Mouse (Mus musculus) limb, embryonic 15.5 days (tissue): ENCODE data around the gene Vwa5b2. TPM values are rescaled to one million over a fixed set of nuclear protein-coding genes. Genes with fewer than 3 reads are reported as not detected.
A peak's percentile ranks its signal among the peaks of the same experiment; 100 is the strongest.

ENCODE experiments used
- ATAC-seq: fragments of 200-750 bp; cut with Nextera tagmentation; 2 replicates; pipeline ENCODE4 v1.8.0; 2017; ENCODE audit warnings: low read depth, moderate TSS enrichment; ENCODE audit not compliant: insufficient number of reproducible peaks, low FRiP score, low TSS enrichment
- H3K27ac ChIP-seq: fragments of 300-500 bp; sonication (generic); 2 replicates; pipeline ENCODE4 v1.5.1; 2015; ENCODE audit warnings: moderate library complexity, mild to moderate bottlenecking, inconsistent platforms
- H3K27me3 ChIP-seq: fragments of 300-500 bp; sonication (generic); 2 replicates; pipeline ENCODE4 v1.6.1; 2015; ENCODE audit warnings: inconsistent platforms
- H3K36me3 ChIP-seq: fragments of 300-500 bp; sonication (generic); 2 replicates; pipeline ENCODE4 v1.6.1; 2015; ENCODE audit warnings: inconsistent platforms
- H3K4me1 ChIP-seq: fragments of 300-500 bp; sonication (generic); 2 replicates; pipeline ENCODE4 v1.6.1; 2015; ENCODE audit warnings: inconsistent platforms
- H3K4me2 ChIP-seq: fragments of 300-500 bp; sonication (generic); 2 replicates; pipeline ENCODE4 v1.6.1; 2015; ENCODE audit warnings: mild to moderate bottlenecking, inconsistent platforms
- H3K4me3 ChIP-seq: fragments of 300-500 bp; sonication (generic); 2 replicates; pipeline ENCODE4 v1.5.1; 2015; ENCODE audit warnings: mild to moderate bottlenecking, inconsistent platforms
- H3K9ac ChIP-seq: fragments of 300-500 bp; sonication (generic); 2 replicates; pipeline ENCODE4 v1.6.1; 2015; ENCODE audit warnings: inconsistent platforms
- H3K9me3 ChIP-seq: fragments of 300-500 bp; sonication (generic); 2 replicates; pipeline ENCODE4 v1.6.1; 2016; ENCODE audit warnings: inconsistent platforms
- WGBS: fragments of 180-500 bp; shearing (Covaris S2); methylation state at CpG from one replicate; pipeline ENCODE4 v1.1.7; 2015; 5-methylcytosine and 5-hydroxymethylcytosine counted together
- polyA plus RNA-seq: library from polyadenylated mRNA; unstranded; fragments of >200 nt; fragmentation: Nextera tagmentation; extraction: Ambion mirVana; gene quantifications from 2 replicates; pipeline ENCODE4 v1.2.1, GENCODE M21; 2015

Gene Vwa5b2
- polyA plus RNA-seq = 0.55 and 0.60 TPM in 2 replicates

- no peaks in the 10 kb centered on the region for H3K9me3 ChIP-seq
- H3K9ac ChIP-seq = peak within 1 kb of the TSS; percentile 21
- peaks cover 23% of the 10 kb centered on the region for H3K4me1 ChIP-seq
- H3K4me2 ChIP-seq = peak within 1 kb of the TSS; percentile 94
- 2% methylated on average over 24 of the region's 24 CpGs for WGBS
- H3K27me3 ChIP-seq = peaks cover 61% of the 10 kb centered on the region
- ATAC-seq = peak; percentile 69
- H3K36me3 ChIP-seq = no peaks in the 10 kb centered on the region
- no peak within 1 kb of the TSS for H3K27ac ChIP-seq
- peak within 1 kb of the TSS; percentile 52 for H3K4me3 ChIP-seq
These were observed at the start of gene Vwa5b2 for GRCm38 (mm10) chr16:20589366-20589938. Gene Vwa5b2, plus strand, starts transcription at chr16:20589471.

DNA sequence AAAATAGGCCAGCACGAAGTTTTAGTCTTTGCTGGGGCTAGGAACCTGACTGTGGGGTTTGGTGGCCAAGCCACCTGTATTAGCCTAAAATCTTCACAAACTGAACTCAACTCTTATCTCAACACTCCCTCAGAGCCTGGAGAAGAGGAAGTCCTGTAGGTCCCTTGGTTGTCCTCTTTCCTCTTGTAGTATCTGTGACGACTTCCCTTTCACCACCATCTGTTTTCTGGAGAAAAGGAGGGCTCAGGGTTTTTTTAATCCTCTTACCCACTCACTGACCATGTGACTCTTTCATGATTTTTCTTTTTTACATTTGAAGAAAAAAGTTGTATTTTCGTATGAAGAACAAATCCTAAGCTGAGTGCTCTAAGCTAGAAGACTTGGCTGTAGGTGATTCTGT lies 49.6 kb upstream of the Vwa5b2 start:
- 79% methylated on average over 3 of the region's 3 CpGs for WGBS
- no peak overlapping the region for H3K4me3 ChIP-seq
- peaks cover 26% of the 10 kb centered on the region for H3K4me1 ChIP-seq
- ATAC-seq = no peak
- H3K27ac ChIP-seq = no peak overlapping the region
- H3K9ac ChIP-seq = no peak overlapping the region
- H3K9me3 ChIP-seq = no peaks in the 10 kb centered on the region
- no peaks in the 10 kb centered on the region for H3K27me3 ChIP-seq
- no peak overlapping the region for H3K4me2 ChIP-seq
- H3K36me3 ChIP-seq = peaks cover 63% of the 10 kb centered on the region

GRCm38 (mm10) chr16:20540438-20540837 lies 48.8 kb upstream of the Vwa5b2 start:
- H3K4me3 ChIP-seq = no peak overlapping the region
- H3K36me3 ChIP-seq = peaks cover 68% of the 10 kb centered on the region
- no peak for ATAC-seq
- no peak overlapping the region for H3K9ac ChIP-seq
- H3K27ac ChIP-seq = no peak overlapping the region
- peaks cover 26% of the 10 kb centered on the region for H3K4me1 ChIP-seq
- WGBS = 90% methylated on average over 4 of the region's 4 CpGs
- H3K9me3 ChIP-seq = no peaks in the 10 kb centered on the region
- no peak overlapping the region for H3K4me2 ChIP-seq
- no peaks in the 10 kb centered on the region for H3K27me3 ChIP-seq

DNA sequence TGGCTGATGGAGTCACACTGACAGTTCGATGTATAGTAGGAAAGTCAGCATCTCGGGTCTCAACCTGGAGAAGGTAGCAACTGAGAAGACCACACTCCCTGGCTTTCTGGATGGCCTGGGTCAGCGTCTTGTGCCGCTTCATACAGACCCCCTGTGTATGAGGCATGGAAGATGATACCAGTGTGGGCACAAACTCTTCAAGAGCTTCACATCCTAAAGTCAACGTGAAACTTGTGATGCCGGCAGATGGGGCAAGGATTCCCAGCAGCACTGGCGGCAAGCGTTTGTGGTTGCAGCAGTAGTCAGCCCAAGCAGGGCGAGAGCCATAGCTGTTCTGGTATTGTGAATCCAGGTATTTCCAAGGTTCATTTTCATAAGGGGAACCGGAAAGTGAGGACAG lies 43.6 kb upstream of the Vwa5b2 start:
- Histone ChIP-seq H3K9ac (no peak overlapping the region), H3K4me3 (no peak overlapping the region), H3K4me1 (peaks cover 19% of the 10 kb centered on the region), H3K27me3 (no peaks in the 10 kb centered on the region), H3K9me3 (no peaks in the 10 kb centered on the region), H3K4me2 (no peak overlapping the region), H3K36me3 (peaks cover 57% of the 10 kb centered on the region), H3K27ac (no peak overlapping the region)
- WGBS = 90% methylated on average over 10 of the region's 10 CpGs
- no peak for ATAC-seq

DNA sequence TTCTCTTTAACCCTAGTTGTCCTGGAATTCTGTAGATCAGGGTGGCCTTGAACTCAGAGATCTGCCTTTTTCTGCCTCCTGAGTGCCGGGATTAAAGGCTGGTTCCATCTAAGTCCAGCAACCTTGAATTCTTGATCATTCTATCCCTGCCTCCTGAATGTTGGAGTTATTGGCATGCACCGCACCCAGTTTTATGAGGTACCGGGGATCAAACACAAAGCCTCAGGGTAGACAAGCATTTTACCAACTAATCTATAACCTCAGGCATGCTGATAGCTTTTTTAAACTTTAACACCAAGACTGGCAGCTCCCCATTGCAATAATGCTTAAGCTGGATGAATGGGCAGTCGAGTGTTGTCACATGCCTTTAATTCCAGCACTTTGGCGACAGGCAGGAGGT lies 41.8 kb upstream of the Vwa5b2 start:
- Histone ChIP-seq H3K27me3 (no peaks in the 10 kb centered on the region), H3K36me3 (peaks cover 55% of the 10 kb centered on the region), H3K27ac (peak overlapping the region; percentile 85), H3K4me2 (peak overlapping the region; percentile 58), H3K9ac (peak overlapping the region; percentile 67; the same call in 1 of the 2 replicates), H3K4me1 (peaks cover 19% of the 10 kb centered on the region), H3K9me3 (no peaks in the 10 kb centered on the region), H3K4me3 (peak overlapping the region; percentile 86)
- 34% methylated on average over 5 of the region's 5 CpGs for WGBS
- no peak for ATAC-seq

DNA sequence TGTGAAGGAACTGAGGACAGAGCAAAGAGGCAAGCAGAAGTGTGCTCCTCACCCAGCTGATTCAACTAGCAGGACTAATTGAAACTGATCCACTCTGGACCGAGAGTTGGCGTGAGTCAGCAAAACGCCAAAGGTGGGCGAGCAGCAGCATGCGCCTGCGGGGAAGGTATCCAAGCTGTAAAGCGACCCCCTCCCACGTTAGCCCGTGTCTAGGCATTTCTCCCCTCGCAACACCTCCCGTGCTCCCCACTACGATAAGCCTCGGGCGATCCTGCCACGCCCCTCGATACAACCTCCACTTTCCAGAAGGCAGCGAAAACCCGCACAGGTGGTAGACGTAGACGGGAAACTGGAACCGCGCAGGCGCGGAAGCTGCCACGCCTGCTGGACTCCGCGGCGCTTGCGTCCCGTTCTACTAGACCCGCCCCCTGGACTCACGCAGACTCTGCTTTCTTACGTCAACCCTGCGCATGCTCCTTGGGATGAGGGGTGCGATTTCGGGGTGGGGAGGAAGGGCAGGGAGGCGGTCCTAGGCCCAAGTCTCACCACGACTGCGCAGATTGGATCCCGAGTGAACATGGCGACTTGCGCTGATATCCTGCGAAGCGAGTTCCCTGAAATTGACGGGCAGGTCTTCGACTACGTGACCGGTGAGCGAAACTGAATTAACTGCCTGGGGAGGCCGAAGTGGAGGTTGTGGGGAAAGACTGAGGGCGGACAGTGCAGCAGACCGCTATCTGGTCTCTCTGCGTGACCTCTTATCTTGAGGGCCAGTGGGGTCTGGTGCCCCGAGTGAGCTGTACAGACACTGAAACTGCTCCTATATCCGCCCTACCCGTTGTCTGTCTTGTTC lies 40.9 kb upstream of the Vwa5b2 start, which contains the start of gene Abcf3:
TSS of gene Abcf3 (plus strand) at position 482 of the 853 bp plus-strand sequence.
- H3K9me3 ChIP-seq = no peaks in the 10 kb centered on the region
- peaks cover 19% of the 10 kb centered on the region for H3K4me1 ChIP-seq
- peak; percentile 97 for ATAC-seq
- WGBS = under 1% methylated on average over 56 of the region's 56 CpGs
- peaks cover 56% of the 10 kb centered on the region for H3K36me3 ChIP-seq
- H3K4me2 ChIP-seq = peak within 1 kb of the TSS; percentile 82
- no peaks in the 10 kb centered on the region for H3K27me3 ChIP-seq
- H3K9ac ChIP-seq = peak within 1 kb of the TSS; percentile 88
- peak within 1 kb of the TSS; percentile 86 for H3K4me3 ChIP-seq
- peak within 1 kb of the TSS; percentile 85 for H3K27ac ChIP-seq

GRCm38 (mm10) chr16:20549161-20549560 lies 40.1 kb upstream of the Vwa5b2 start:
- Histone ChIP-seq H3K27me3 (no peaks in the 10 kb centered on the region), H3K4me1 (peaks cover 19% of the 10 kb centered on the region), H3K4me3 (peak overlapping the region; percentile 86), H3K36me3 (peaks cover 57% of the 10 kb centered on the region), H3K27ac (no peak overlapping the region), H3K4me2 (peak overlapping the region; percentile 82), H3K9ac (peak overlapping the region; percentile 88), H3K9me3 (no peaks in the 10 kb centered on the region)
- 45% methylated on average over 9 of the region's 9 CpGs for whole genome bisulfite sequencing
- ATAC-seq = no peak

GRCm38 (mm10) chr16:20551691-20552090 lies 37.6 kb upstream of the Vwa5b2 start:
- H3K27me3 ChIP-seq = no peaks in the 10 kb centered on the region
- 94% methylated on average over 5 of the region's 5 CpGs for WGBS
- H3K36me3 ChIP-seq = peaks cover 57% of the 10 kb centered on the region
- H3K27ac ChIP-seq = no peak overlapping the region
- no peak overlapping the region for H3K4me3 ChIP-seq
- no peak overlapping the region for H3K9ac ChIP-seq
- ATAC-seq = no peak
- H3K4me2 ChIP-seq = no peak overlapping the region
- H3K4me1 ChIP-seq = peaks cover 19% of the 10 kb centered on the region
- H3K9me3 ChIP-seq = no peaks in the 10 kb centered on the region

GRCm38 (mm10) chr16:20552594-20552993 lies 36.7 kb upstream of the Vwa5b2 start:
- Histone ChIP-seq H3K4me3 (no peak overlapping the region), H3K4me1 (peaks cover 12% of the 10 kb centered on the region), H3K27me3 (no peaks in the 10 kb centered on the region), H3K9me3 (no peaks in the 10 kb centered on the region), H3K9ac (no peak overlapping the region), H3K27ac (no peak overlapping the region), H3K4me2 (no peak overlapping the region), H3K36me3 (peaks cover 65% of the 10 kb centered on the region)
- WGBS = 90% methylated on average over 1 of the region's 1 CpGs
- no peak for ATAC-seq

DNA sequence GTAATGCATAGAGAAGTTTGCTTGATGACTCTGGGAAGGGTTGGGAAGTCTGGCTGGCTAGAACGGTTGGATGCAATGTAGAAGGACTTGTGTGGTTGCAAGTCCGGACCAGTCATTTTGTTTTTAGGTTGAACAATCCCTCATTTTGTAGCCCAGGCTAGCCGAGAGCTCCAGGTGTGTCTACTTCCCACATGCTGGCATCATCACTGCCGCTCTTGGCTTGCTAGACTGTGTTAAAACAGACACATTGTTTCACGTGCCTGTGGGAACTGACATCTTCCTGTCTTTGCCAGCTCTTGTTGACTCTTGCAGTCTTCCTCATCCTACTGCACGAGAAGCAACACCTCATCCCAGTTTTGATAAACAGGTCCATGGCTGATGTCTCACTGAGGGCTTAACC lies 34.3 kb upstream of the Vwa5b2 start:
- ATAC-seq = no peak
- Histone ChIP-seq H3K4me1 (no peaks in the 10 kb centered on the region), H3K36me3 (peaks cover 84% of the 10 kb centered on the region), H3K9ac (no peak overlapping the region), H3K27me3 (no peaks in the 10 kb centered on the region), H3K4me2 (no peak overlapping the region), H3K4me3 (no peak overlapping the region), H3K27ac (no peak overlapping the region), H3K9me3 (no peaks in the 10 kb centered on the region)
- WGBS = 88% methylated on average over 6 of the region's 6 CpGs

DNA sequence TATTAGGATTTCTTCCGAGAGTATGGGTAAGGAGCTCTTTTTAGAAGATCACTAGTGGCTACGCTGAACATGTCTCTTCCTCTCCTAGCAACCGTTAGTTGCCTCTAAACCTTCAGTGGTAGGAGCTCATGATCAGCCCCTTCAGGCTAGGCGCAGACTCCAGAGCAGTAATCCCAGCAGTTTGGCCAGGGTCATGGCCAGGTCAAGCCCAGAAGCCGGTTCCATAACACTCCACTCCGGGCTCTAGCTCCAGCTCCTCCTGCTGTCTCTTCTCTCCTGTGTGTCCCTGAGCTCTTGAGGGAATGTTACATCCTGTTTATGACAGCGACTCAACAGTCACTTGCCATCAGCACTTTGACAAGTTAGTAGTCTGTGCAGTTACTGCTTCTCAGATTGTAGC lies 31.9 kb upstream of the Vwa5b2 start:
- H3K4me1 ChIP-seq = no peaks in the 10 kb centered on the region
- H3K4me2 ChIP-seq = no peak overlapping the region
- H3K27ac ChIP-seq = no peak overlapping the region
- ATAC-seq = no peak
- no peaks in the 10 kb centered on the region for H3K9me3 ChIP-seq
- no peak overlapping the region for H3K4me3 ChIP-seq
- H3K36me3 ChIP-seq = peaks cover 86% of the 10 kb centered on the region
- H3K27me3 ChIP-seq = no peaks in the 10 kb centered on the region
- no peak overlapping the region for H3K9ac ChIP-seq
- WGBS = 60% methylated on average over 7 of the region's 7 CpGs

GRCm38 (mm10) chr16:20565075-20565474 lies 24.2 kb upstream of the Vwa5b2 start:
- no peak for ATAC-seq
- Histone ChIP-seq H3K4me2 (no peak overlapping the region), H3K4me1 (no peaks in the 10 kb centered on the region), H3K4me3 (no peak overlapping the region), H3K27me3 (no peaks in the 10 kb centered on the region), H3K36me3 (peaks cover 31% of the 10 kb centered on the region), H3K9ac (no peak overlapping the region), H3K27ac (no peak overlapping the region), H3K9me3 (no peaks in the 10 kb centered on the region)
- WGBS = 74% methylated on average over 1 of the region's 1 CpGs
